Mouse (Mus musculus) CH12.LX (cell line): ENCODE data around the gene Jup. TPM values are rescaled to one million over a fixed set of nuclear protein-coding genes. Genes with fewer than 3 reads are reported as not detected.

Experiments
- DNase-seq: peaks from one replicate; pipeline ENCODE4 v3.0.0-alpha.2; 2013; ENCODE audit errors: extremely low read depth
- H3K27ac ChIP-seq: 2 replicates; pipeline ENCODE4 v1.5.1; 2012; ENCODE audit warnings: low read depth, mild to moderate bottlenecking, control low read depth, moderate library complexity; ENCODE audit not compliant: insufficient read depth
- H3K27me3 ChIP-seq: replicated peaks from 2 replicates; pipeline ENCODE3; 2012; ENCODE audit warnings: inconsistent platforms
- H3K36me3 ChIP-seq, 2 experiments: replicated peaks in 1 of 2; 2 replicates each; pipeline versions ENCODE3 to v1.6.1; 2012; ENCODE audit warnings: inconsistent platforms in 1 of 2, low read length in 1 of 2, mild to moderate bottlenecking in 1 of 2, mixed read lengths in 1 of 2, moderate library complexity in 1 of 2; ENCODE audit not compliant: control insufficient read depth in 1 of 2, insufficient read depth in 1 of 2
- H3K4me1 ChIP-seq, 2 experiments: 2 replicates each; pipeline ENCODE4 v1.6.1; 2012; ENCODE audit warnings: inconsistent platforms in 1 of 2, moderate library complexity in 1 of 2; ENCODE audit not compliant: insufficient read depth in 2 of 2, control insufficient read depth in 1 of 2
- H3K4me2 ChIP-seq: 2 replicates; pipeline ENCODE4 v1.6.1; 2012; ENCODE audit warnings: low read depth, mild to moderate bottlenecking, control low read depth; ENCODE audit not compliant: poor library complexity, insufficient read depth, severe bottlenecking
- H3K4me3 ChIP-seq, 3 experiments: fragments of 150-350 bp in 1 of 3; sonication (generic) in 1 of 3; replicated peaks in 1 of 3; 2 replicates each; pipeline versions ENCODE3 to v1.5.1; 2011 to 2012; ENCODE audit warnings: low read depth in 2 of 3, low read length in 2 of 3, mild to moderate bottlenecking in 2 of 3, moderate library complexity in 2 of 3, control low read depth in 1 of 3, improper control_type of control experiment in 1 of 3, inconsistent platforms in 1 of 3, mixed read lengths in 1 of 3; ENCODE audit not compliant: poor library complexity in 1 of 3
- H3K79me2 ChIP-seq: replicated peaks from 2 replicates; pipeline ENCODE4 v1.6.1; 2012; ENCODE audit warnings: mild to moderate bottlenecking, moderate library complexity; ENCODE audit not compliant: control insufficient read depth, poor library complexity, insufficient read depth, severe bottlenecking; ENCODE audit errors: extremely low read depth
- H3K9ac ChIP-seq: 2 replicates; pipeline ENCODE4 v1.6.1; 2012; ENCODE audit warnings: low read depth, mild to moderate bottlenecking, control low read depth, moderate library complexity; ENCODE audit not compliant: insufficient read depth
- H3K9me3 ChIP-seq: replicated peaks from 2 replicates; pipeline ENCODE3; 2012; ENCODE audit warnings: low read length, inconsistent platforms, mixed read lengths
- CHD2 ChIP-seq: IDR thresholded peaks from 2 replicates; pipeline ENCODE4 v1.6.1; 2011; ENCODE audit warnings: low read length, improper control_type of control experiment
- CTCF ChIP-seq, 2 experiments: IDR thresholded peaks in 1 of 2; conservative IDR thresholded peaks in 1 of 2; 2 replicates each; pipeline ENCODE4 v1.5.1; 2011 to 2012; ENCODE audit warnings: low read depth in 2 of 2, low read length in 2 of 2, improper control_type of control experiment in 1 of 2, inconsistent platforms in 1 of 2, mild to moderate bottlenecking in 1 of 2, moderate library complexity in 1 of 2
- ELF1 ChIP-seq: IDR thresholded peaks from 2 replicates; pipeline ENCODE4 v1.6.1; 2014; ENCODE audit warnings: low read depth, mild to moderate bottlenecking, inconsistent platforms, low read length, improper control_type of control experiment
- EP300 ChIP-seq: IDR thresholded peaks from 2 replicates; pipeline ENCODE4 v1.6.1; 2011; ENCODE audit warnings: low read length, improper control_type of control experiment
- ETS1 ChIP-seq: conservative IDR thresholded peaks from 2 replicates; pipeline ENCODE4 v1.6.1; 2012; ENCODE audit warnings: low read depth, mild to moderate bottlenecking, inconsistent platforms, low read length, improper control_type of control experiment, moderate library complexity
- JUN ChIP-seq: IDR thresholded peaks from 2 replicates; pipeline ENCODE4 v1.6.1; 2011; ENCODE audit warnings: low read depth, mild to moderate bottlenecking, low read length, improper control_type of control experiment, moderate library complexity; ENCODE audit not compliant: insufficient read depth
- MAX ChIP-seq: IDR thresholded peaks from 2 replicates; pipeline ENCODE4 v1.6.1; 2011; ENCODE audit warnings: low read length, improper control_type of control experiment
- MEF2A ChIP-seq: IDR thresholded peaks from 2 replicates; pipeline ENCODE4 v1.6.1; 2014; ENCODE audit warnings: low read depth, mild to moderate bottlenecking, inconsistent platforms, low read length, improper control_type of control experiment, borderline replicate concordance
- NELFE ChIP-seq: IDR thresholded peaks from 2 replicates; pipeline ENCODE4 v1.6.1; 2011; ENCODE audit warnings: low read depth, low read length, improper control_type of control experiment
- PAX5 ChIP-seq: IDR thresholded peaks from 2 replicates; pipeline ENCODE4 v1.6.1; 2012; ENCODE audit warnings: low read length, inconsistent platforms, mixed read lengths
- POLR2A ChIP-seq: IDR thresholded peaks from 2 replicates; pipeline ENCODE4 v1.6.1; 2011; ENCODE audit warnings: low read depth, mild to moderate bottlenecking, improper control_type of control experiment, low read length
- RCOR1 ChIP-seq: conservative IDR thresholded peaks from 2 replicates; pipeline ENCODE4 v1.6.1; 2012; ENCODE audit warnings: low read depth, mild to moderate bottlenecking, inconsistent platforms, low read length, improper control_type of control experiment
- SMC3 ChIP-seq: IDR thresholded peaks from 2 replicates; pipeline ENCODE4 v1.6.1; 2011; ENCODE audit warnings: low read depth, low read length, improper control_type of control experiment
- TBP ChIP-seq: conservative IDR thresholded peaks from 2 replicates; pipeline ENCODE4 v1.6.1; 2011; ENCODE audit warnings: low read depth, low read length, improper control_type of control experiment
- TCF12 ChIP-seq: IDR thresholded peaks from 2 replicates; pipeline ENCODE4 v1.6.1; 2014; ENCODE audit warnings: low read depth, mild to moderate bottlenecking, inconsistent platforms, low read length, improper control_type of control experiment
- USF2 ChIP-seq: conservative IDR thresholded peaks from 2 replicates; pipeline ENCODE4 v1.6.1; 2011; ENCODE audit warnings: low read depth, low read length, improper control_type of control experiment
- ZC3H11A ChIP-seq: IDR thresholded peaks from 2 replicates; pipeline ENCODE4 v1.6.1; 2012; ENCODE audit warnings: low read depth, mild to moderate bottlenecking, inconsistent platforms, low read length, improper control_type of control experiment
- ZNF384 ChIP-seq: IDR thresholded peaks from 2 replicates; pipeline ENCODE4 v1.6.1; 2012; ENCODE audit warnings: low read depth, low read length, improper control_type of control experiment, inconsistent platforms
- dilution Hi-C: fragments of 300-500 bp; cut with MboI; formaldehyde crosslinking; loops from 2 replicates; pipeline ENCODE4 v1.14.3; 2020; ENCODE audit warnings: low sequenced_read_pairs; ENCODE audit not compliant: extremely low pct_unique_long_range_greater_than_20kb, extremely low pct_ligation_motif_present
- in situ Hi-C: fragments of 300-500 bp; cut with MboI; formaldehyde crosslinking; loops from 3 replicates; pipeline ENCODE4 v1.14.3; 2019; ENCODE audit warnings: low sequenced_read_pairs, low pct_ligation_motif_present, low pct_unique_long_range_greater_than_20kb, mixed read lengths
- polyA plus RNA-seq: library from polyadenylated mRNA; unstranded; fragments of >175 nt; gene quantifications from 2 replicates; pipeline ENCODE4 v1.2.1, GENCODE M21; 2012; ENCODE audit warnings: low read depth; ENCODE audit not compliant: insufficient read length
- total RNA-seq, 2 experiments: library from RNA; depleted of rRNA; stranded (reverse); fragments of 300-350 nt in 1 of 2; fragments of >200 nt in 1 of 2; gene quantifications; 2 replicates each; pipeline ENCODE4 v1.2.3; 2012 to 2014

The Jup gene
- total and polyA plus RNA-seq, 3 experiments = 0.68 to 1.4 (median 1.1) TPM

GRCm38 (mm10) chr11:100398517-100398916 is 954 bp upstream of the Jup start:
- Histone ChIP-seq H3K4me2 (no peak overlapping the region), H3K9me3 (no peaks in the 10 kb centered on the region), H3K4me3 (no peak overlapping the region), H3K9ac (no peak overlapping the region), H3K27ac (no peak overlapping the region), H3K4me1 (peaks cover 19 to 32% of the 10 kb centered on the region in 2 experiments), H3K36me3 (no peaks in the 10 kb centered on the region), H3K27me3 (peaks cover 87% of the 10 kb centered on the region), H3K79me2 (no peaks in the 10 kb centered on the region)
- dilution Hi-C loops (no loop called here), in situ Hi-C loops (no loop called here)
- no peak for DNase-seq
- TF ChIP-seq ZNF384 (no peak), TCF12 (no peak), MEF2A (no peak), ELF1 (no peak)

GRCm38 (mm10) chr11:100396886-100397599 is 520 bp downstream of the Jup start:
- no peak for DNase-seq
- TF ChIP-seq EP300 (no peak), MAX (no peak), CTCF (conservative IDR thresholded peaks at IDR 0.05 in 1 of 2, IDR thresholded peaks at IDR 0.05 in 1 of 2; ENCODE audit: low read depth in 2 of 2, low read length in 2 of 2) (peak in 1 of 2 experiments; percentile 59; a peak in 2 of 4 replicates), SMC3 (no peak), CHD2 (no peak), POLR2A (no peak), USF2 (no peak), ZC3H11A (no peak), JUN (no peak), TBP (no peak), ELF1 (no peak), PAX5 (no peak), ETS1 (no peak), NELFE (peak; percentile 13; the same call in 1 of the 2 replicates), RCOR1 (no peak)

More at GRCm38 (mm10) chr11:100396886-100397599, 520 bp downstream of the Jup start:
- H3K4me2 ChIP-seq = peak overlapping the region; percentile 69
- H3K27me3 ChIP-seq = peaks cover 88% of the 10 kb centered on the region
- dilution Hi-C loops (no loop called here), in situ Hi-C loops (no loop called here)
- peaks cover 22 to 39% of the 10 kb centered on the region in 2 experiments for H3K4me1 ChIP-seq
- H3K79me2 ChIP-seq = no peaks in the 10 kb centered on the region
- no peak overlapping the region for H3K27ac ChIP-seq
- no peaks in the 10 kb centered on the region for H3K9me3 ChIP-seq
- no peaks in the 10 kb centered on the region for H3K36me3 ChIP-seq
- peak overlapping the region; percentile 1 to 60 (median 26) for H3K4me3 ChIP-seq
- H3K9ac ChIP-seq = no peak overlapping the region
